Mouse (Mus musculus): ENCODE measurements around the gene Pax3.

Pax3 gene

GRCm38 (mm10) chr1:78081761-78082160 is 115.2 kb downstream of the Pax3 start:
- DNase-seq (ENCODE audit: low spot score in 2 of 2) = no peak

DNA sequence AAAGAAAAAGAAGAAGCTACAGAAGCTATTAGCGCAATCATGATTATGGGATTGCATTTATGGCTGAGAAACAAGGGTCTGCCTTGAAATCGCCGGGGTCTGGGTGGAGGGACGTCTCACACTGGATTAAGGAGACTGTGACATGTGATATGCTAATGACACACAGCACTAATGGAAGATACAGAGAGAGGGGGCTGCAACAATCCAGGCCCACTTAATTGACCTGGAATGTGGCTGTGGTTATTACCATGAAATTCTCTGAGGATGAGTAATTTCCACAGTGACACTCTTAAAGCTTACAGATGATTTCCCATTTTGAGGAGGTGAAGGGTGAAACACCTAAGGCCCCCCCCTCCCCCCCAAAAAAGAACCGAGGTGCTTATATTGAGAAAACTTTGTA is 136.1 kb downstream of the Pax3 start:
- DNase-seq (ENCODE audit: low spot score in 2 of 2) = no peak

GRCm38 (mm10) chr1:78057939-78058338 is 139.0 kb downstream of the Pax3 start:
- no peak for DNase-seq (ENCODE audit: low spot score in 2 of 2)

DNA sequence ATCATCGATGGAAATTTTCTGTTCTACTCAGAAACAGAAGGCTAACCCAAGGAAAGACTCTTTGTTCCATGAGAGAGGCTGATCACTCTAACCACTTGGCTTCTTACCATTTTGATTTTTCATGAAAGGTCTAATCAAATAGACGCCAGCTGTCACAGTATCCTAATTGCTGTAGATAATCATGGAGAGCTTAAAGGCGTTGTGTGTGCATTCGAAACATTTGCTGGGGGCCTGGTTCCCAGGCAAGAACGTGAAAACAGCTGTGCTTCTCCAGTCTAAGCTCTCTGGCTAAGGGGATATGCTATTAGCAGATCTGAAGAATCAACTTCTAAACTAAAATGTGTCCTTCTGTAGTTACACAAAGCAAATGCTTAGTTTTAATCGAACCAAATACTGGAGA is 143.3 kb downstream of the Pax3 start:
- DNase-seq (ENCODE audit: low spot score in 2 of 2) = no peak
